Mouse (Mus musculus) adrenal gland (tissue): ENCODE data around the gene Cnpy4.
"Not testable (repeated sequence)": the region's sequence is repeated elsewhere in the genome, so short reads cannot be mapped to it uniquely, and the experiment has no call there.

Experiments
- intact Hi-C: fragments of 180-260 bp; cut with DNase I; formaldehyde crosslinking; loops from one replicate; pipeline ENCODE4 v1.15.1; 2025
- microRNA-seq, 2 experiments: library from miRNA; unstranded; fragments of <30 nt; microRNA quantifications; one replicate each; pipeline ENCODE4; 2019

Gene Cnpy4

GRCm38 (mm10) chr5:138199576-138199975, 12.3 kb downstream of the Cnpy4 start:
- intact Hi-C loops = no loop called here

GRCm38 (mm10) chr5:138202086-138202485, 14.8 kb downstream of the Cnpy4 start:
- intact Hi-C loops = no loop called here

DNA sequence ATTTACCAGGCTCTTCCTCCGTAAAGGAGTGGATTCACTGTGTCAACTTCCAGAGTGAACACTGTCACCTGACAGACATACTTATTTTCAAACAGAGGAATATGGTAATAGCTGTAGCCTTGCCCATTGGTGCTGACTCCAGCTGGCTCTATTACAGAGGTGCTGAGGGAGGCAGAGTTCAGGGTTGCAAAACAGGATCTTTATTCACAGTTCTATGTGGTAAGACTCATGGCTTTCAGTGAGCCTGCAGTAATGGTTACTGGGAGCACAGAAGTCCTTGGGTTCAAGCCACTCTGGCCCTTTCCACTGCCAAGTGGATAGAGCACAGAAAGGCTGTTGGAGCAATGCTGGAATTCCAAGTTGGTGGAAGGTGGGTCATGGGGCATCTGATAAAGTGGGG, 20.0 kb downstream of the Cnpy4 start:
- intact Hi-C loops = loop anchor here (1.0 kb wide), 1 partner anchor 24 kb away; no protein-coding TSS in a partner anchor

DNA sequence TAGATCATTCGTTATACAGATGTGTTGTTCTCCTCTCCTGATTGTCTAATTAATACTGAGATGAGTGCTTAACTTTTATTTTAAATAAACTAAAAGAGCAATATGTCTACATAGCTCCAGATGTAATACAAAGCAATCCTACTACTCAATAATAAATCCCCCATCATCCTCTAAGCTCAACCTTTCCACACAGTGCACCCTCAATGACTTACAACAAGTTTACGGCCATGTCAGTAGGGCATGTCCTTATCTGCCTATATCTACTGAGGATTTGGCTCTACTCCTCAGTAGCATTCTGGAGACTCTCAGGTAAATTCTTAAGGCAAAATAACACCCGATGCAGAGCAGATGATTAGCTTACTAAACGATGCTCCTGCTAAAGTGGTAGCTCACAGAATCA, 20.6 kb downstream of the Cnpy4 start:
- intact Hi-C loops = loop anchor here (1.0 kb wide), 1 partner anchor 23 kb away; no protein-coding TSS in a partner anchor

DNA sequence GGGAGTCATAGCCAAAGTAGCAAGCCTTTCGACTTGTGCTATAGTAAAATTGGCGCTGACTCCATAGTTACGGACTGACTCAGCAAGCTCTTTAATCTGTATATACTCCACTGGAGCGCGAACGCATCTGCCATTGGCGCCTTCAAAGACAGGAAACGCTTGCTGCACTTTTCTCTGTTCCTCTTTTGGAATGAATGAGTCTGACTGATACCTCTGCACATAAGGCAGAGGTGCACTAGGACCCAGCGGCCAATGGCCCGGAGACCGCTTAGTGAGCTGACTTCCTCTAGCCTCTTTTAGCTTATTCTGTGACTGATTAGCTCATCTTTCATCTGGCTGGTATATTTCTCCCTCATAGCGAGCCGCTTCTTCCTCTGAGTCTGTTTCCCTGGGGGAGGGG, 29.3 kb downstream of the Cnpy4 start:
- intact Hi-C loops = not testable (repeated sequence)

- intact Hi-C loops = loop anchor here (5.0 kb wide), 2 partner anchors 37 to 252 kb away; partner anchors contain the start of gene Lamtor4
These were observed 32.6 kb downstream of the Cnpy4 start for GRCm38 (mm10) chr5:138219864-138220263.

- intact Hi-C loops = loop anchor here (5.0 kb wide), 2 partner anchors 35 to 250 kb away; partner anchors contain the start of gene Lamtor4
These were observed 34.8 kb downstream of the Cnpy4 start for GRCm38 (mm10) chr5:138222111-138222510.

DNA sequence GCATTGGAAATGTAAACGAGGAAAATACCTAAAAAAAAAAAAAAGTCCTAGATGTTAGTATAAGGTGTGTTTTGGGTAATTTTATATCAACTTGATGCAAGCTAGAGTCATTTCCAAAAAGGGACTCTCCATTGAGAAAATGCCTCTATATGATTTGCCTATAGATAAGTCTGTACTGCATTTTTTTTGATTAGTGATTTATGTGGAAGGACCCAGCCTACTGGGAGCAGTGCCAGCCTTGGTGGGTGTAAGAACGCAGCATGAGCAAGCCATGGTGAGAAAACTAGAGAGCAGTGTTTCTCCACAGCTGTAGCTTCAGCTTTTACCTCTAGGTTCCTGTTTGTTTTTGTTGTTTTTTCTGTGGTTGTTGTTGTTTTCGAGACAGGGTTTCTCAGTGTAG, 36.0 kb downstream of the Cnpy4 start:
- intact Hi-C loops = loop anchor here (5.0 kb wide), 2 partner anchors 34 to 249 kb away; partner anchors contain the start of gene Lamtor4

- intact Hi-C loops = no loop called here
These were observed 38.4 kb downstream of the Cnpy4 start, which contains the start of gene Nxpe5 for GRCm38 (mm10) chr5:138225700-138226099. Gene Nxpe5 (plus strand): TSS chr5:138225898.

GRCm38 (mm10) chr5:138226491-138226890, 39.2 kb downstream of the Cnpy4 start:
- intact Hi-C loops = no loop called here

DNA sequence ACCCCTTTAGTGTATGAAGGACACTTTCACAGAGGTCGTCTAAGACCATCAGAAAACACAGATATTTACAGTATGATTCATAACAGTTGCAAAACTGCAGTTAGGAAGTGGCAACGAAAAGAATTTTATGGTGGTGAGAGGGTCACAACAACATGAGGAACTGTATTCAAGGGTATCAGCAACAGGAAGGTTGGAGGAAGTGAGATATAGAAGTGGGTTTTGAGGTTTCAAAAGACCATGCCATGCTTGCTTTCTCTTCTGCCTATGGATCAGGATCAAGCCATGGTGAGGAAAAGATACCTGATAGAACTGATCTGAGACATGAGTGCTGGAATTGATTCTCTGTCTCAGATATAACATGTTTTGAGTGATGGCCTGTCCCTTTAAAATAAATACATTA, 40.1 kb downstream of the Cnpy4 start:
- intact Hi-C loops = no loop called here

DNA sequence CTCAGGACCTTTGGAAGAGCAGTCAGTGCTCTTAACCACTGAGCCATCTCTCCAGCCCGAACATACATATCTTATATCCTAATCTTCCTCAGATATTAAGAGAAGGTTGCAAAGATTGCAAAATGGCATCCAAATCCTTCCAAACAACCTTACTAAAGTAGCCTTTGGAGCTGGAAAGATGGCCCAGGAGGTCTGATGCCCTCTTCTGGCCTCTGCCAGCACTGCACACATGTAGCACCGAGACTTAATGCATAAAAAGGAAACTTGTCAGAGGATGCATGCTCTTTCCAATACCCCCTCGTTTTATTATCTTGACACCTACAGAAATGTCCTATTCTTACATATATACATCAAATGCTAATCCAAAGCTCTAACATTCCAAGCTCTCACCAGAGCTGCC, 40.7 kb downstream of the Cnpy4 start:
- intact Hi-C loops = no loop called here

GRCm38 (mm10) chr5:138229511-138229910, 42.2 kb downstream of the Cnpy4 start:
- intact Hi-C loops = no loop called here

DNA sequence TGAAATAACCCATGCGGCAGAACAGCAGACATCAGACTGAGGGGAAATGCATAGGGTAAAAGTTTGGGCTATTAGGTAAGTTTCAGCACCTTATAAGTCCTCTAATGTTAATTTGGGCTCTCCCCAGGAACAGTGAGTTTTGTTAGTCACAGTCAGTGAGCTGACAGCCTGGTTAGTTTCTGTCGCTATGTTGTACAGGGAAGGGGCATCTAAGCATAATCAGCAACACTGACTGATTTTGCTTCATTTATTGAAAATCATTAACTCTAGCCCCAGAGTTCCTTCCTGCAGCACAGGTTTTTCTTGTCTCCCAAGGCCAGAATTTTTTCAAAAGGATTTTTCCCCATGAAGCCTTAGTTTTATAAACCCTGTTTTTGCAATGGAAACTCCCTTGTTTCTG, 46.5 kb downstream of the Cnpy4 start:
- intact Hi-C loops = no loop called here

DNA sequence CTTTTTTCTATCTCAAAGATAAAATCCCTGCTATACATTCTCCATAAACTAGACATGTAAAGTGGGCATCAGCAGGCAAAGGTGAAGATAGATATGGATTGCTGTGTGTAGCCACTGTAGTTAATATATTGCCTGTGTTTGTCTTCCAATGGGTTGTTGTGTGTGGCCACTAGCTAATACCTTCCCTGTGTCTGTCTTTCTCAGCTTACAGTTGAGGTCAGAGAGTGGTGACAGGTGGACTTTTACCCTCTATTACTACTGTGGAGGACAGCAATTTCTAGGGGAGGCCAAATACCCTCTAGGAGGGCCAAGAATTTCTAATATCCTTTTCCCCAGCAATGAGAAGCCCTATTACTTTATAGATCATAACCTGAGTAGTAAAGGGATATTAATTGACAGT, 46.9 kb downstream of the Cnpy4 start:
- intact Hi-C loops = no loop called here

DNA sequence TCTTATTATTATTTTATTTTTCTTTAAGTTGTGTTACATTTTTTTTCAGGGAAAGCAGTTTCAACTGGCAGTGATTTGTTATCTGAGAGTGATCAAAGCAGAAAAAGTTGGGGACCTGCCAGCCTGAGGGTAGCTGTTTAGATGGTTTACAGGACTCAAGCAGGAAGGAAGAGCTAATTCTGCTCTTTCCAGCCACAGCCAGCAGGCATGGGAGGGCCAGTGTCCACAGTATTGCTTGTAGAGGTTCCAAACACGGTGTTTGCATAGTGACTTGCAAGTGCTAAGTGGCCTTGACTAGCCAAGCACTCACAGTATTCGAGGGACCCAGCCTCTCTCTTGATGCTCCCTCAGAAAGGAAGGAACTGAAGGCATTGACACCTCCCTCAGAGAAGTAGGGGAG, 54.2 kb downstream of the Cnpy4 start:
- intact Hi-C loops = no loop called here

Small RNA genes within 50 kb of the gene (microRNA-seq; reads per million reads assigned to microRNA genes)
- gene Mir106b (456 to 755 reads per million in 2 experiments), gene Mir25 (161 to 186 reads per million in 2 experiments), gene Mir93 (924 to 1,744 reads per million in 2 experiments)
